Mouse (Mus musculus) cerebellum, adult 11-12 months (tissue): ENCODE measurements around the gene Sec16b.
A peak's percentile ranks its signal among the peaks of the same experiment; 100 is the strongest.

Experiments
- DNase-seq: peaks from one replicate; pipeline ENCODE4 v3.0.0; 2022

Gene Sec16b

GRCm38 (mm10) chr1:157514298-157514697 is 7.8 kb downstream of the Sec16b start:
- no peak for DNase-seq

- no peak for DNase-seq
These were observed 10.6 kb downstream of the Sec16b start for GRCm38 (mm10) chr1:157516838-157517808.

- DNase-seq: peak; percentile 88
These were observed 11.6 kb downstream of the Sec16b start for GRCm38 (mm10) chr1:157518111-157518523.

GRCm38 (mm10) chr1:157519396-157519795 is 12.9 kb downstream of the Sec16b start:
- no peak for DNase-seq

GRCm38 (mm10) chr1:157522322-157522721 is 15.8 kb downstream of the Sec16b start:
- no peak for DNase-seq

GRCm38 (mm10) chr1:157524775-157525174 is 18.2 kb downstream of the Sec16b start:
- DNase-seq: no peak

- no peak for DNase-seq
These were observed 19.3 kb downstream of the Sec16b start for GRCm38 (mm10) chr1:157525692-157526354.

- DNase-seq: no peak
These were observed 20.1 kb downstream of the Sec16b start for GRCm38 (mm10) chr1:157526625-157527024.

GRCm38 (mm10) chr1:157532826-157533460 is 26.4 kb downstream of the Sec16b start:
- peak; percentile 85 for DNase-seq

GRCm38 (mm10) chr1:157535571-157535970 is 29.0 kb downstream of the Sec16b start:
- DNase-seq: no peak

GRCm38 (mm10) chr1:157536471-157536870 is 29.9 kb downstream of the Sec16b start:
- DNase-seq: no peak

GRCm38 (mm10) chr1:157537636-157538035 is 31.1 kb downstream of the Sec16b start:
- no peak for DNase-seq

- DNase-seq: no peak
These were observed 38.5 kb downstream of the Sec16b start for GRCm38 (mm10) chr1:157545056-157545455.

- DNase-seq: no peak
These were observed 41.1 kb downstream of the Sec16b start for GRCm38 (mm10) chr1:157547658-157548057.

GRCm38 (mm10) chr1:157549721-157550120 is 43.2 kb downstream of the Sec16b start:
- DNase-seq: no peak

GRCm38 (mm10) chr1:157552749-157553451 is 46.4 kb downstream of the Sec16b start:
- peak; percentile 74 for DNase-seq

GRCm38 (mm10) chr1:157554163-157554562 is 47.6 kb downstream of the Sec16b start:
- DNase-seq: peak; percentile 93

GRCm38 (mm10) chr1:157554686-157555530 is 48.4 kb downstream of the Sec16b start:
- DNase-seq: peak; percentile 32

- DNase-seq: no peak
These were observed 49.2 kb downstream of the Sec16b start for GRCm38 (mm10) chr1:157555738-157556137.

GRCm38 (mm10) chr1:157556439-157556838 is 49.9 kb downstream of the Sec16b start:
- peak; percentile 19 for DNase-seq

- no peak for DNase-seq
These were observed 51.6 kb downstream of the Sec16b start for GRCm38 (mm10) chr1:157558145-157558544.

GRCm38 (mm10) chr1:157559986-157560385 is 53.5 kb downstream of the Sec16b start:
- peak; percentile 39 for DNase-seq
